Mouse (Mus musculus): ENCODE measurements around the gene Olfr1198.

The Olfr1198 gene

GRCm38 (mm10) chr2:88751270-88751669, at the start of gene Olfr1198:
TSS of gene Olfr1198 (minus strand) at chr2:88751370.
- DNase-seq (ENCODE audit: low read depth, low spot score): no peak

- no peak for DNase-seq (ENCODE audit: low read depth, low spot score)
Observed at GRCm38 (mm10) chr2:88792736-88793135, 41.6 kb upstream of the Olfr1198 start, which contains the start of gene Olfr1201. TSS of gene Olfr1201 (plus strand) at chr2:88793036.

- DNase-seq (ENCODE audit: low read depth, low spot score): no peak
Observed at GRCm38 (mm10) chr2:88770388-88770787, 19.2 kb upstream of the Olfr1198 start, which contains the start of gene Olfr1200. TSS of gene Olfr1200 (minus strand) at chr2:88770488.

- no peak for DNase-seq (ENCODE audit: low read depth, low spot score)
Observed at GRCm38 (mm10) chr2:88760369-88760768, 9.2 kb upstream of the Olfr1198 start, which contains the start of gene Olfr1199. TSS of gene Olfr1199 (minus strand) at chr2:88760469.

- DNase-seq (ENCODE audit: low read depth, low spot score): no peak
Observed at GRCm38 (mm10) chr2:88743379-88743778, 7.8 kb downstream of the Olfr1198 start.

GRCm38 (mm10) chr2:88732266-88732665, 18.9 kb downstream of the Olfr1198 start, which contains the start of gene Olfr1197:
TSS of gene Olfr1197 (minus strand) at chr2:88732366.
- DNase-seq (ENCODE audit: low read depth, low spot score): no peak

- DNase-seq (ENCODE audit: low read depth, low spot score): no peak
Observed at GRCm38 (mm10) chr2:88704497-88704896, 46.7 kb downstream of the Olfr1198 start, which contains the start of gene Olfr1196. TSS of gene Olfr1196 (minus strand) at chr2:88704597.
